Mouse (Mus musculus): ENCODE data around the gene Elp4. TPM values are rescaled to one million over a fixed set of nuclear protein-coding genes. Genes with fewer than 3 reads are reported as not detected.
A peak's percentile ranks its signal among the peaks of the same experiment; 100 is the strongest.

Elp4 gene
- polyA plus RNA-seq, 1 experiment from 2014 or later = 47.4 TPM

DNA sequence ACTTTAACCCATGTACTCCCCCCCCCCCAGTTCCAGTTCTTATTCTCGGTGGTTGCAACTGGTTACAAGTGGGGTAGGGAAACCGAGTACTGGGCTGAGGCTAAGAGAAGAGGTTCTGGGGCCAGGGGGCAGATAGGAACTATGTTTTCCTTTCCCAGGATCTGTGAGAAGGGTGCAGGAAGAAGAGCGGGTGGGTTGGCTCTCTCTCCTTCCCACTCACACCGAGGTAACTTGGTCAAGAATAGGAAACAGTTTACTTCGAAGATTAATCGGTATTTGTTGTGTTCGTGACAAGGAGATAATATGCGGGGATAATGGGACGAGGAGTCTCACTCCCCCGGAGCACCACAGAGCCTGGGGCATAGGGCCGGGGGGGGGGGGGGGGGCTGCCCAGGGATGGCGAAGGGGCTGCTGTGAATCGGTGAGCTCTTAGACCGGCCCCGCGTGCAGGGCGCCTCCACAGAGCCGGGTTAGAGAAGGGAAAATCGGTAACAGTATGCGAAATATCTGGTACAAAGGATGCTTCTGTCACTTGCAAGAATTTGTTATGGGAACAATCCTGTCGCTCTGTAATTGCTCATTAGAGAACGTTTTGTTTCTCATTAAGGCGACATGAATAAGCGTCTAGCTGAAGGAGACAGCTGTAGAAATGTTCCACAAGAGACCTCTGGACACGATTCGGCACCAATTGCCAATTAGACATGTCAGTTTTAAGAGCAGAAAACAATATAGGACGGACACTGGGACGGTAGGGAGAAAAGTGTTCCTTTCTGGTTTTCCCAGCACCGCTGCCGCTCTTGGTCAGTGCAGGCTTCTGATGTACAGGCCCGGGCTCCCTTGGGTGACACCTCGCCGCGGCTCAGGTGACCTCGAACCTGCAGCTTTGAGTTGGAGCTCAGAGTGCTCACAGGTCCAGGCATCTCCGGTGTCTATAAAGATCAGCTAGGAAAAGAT lies 217.7 kb downstream of the Elp4 start:
- Histone ChIP-seq H3K36me3 (no peaks in the 10 kb centered on the region), H3K27me3 (replicated peaks) (peaks cover 47% of the 10 kb centered on the region), H3K9me3 (no peaks in the 10 kb centered on the region), H3K27ac (no peak overlapping the region), H3K4me2 (replicated peaks) (peak overlapping the region; percentile 55), H3K4me1 (peaks cover 55% of the 10 kb centered on the region), H3K9ac (no peak overlapping the region), H3K4me3 (no peak overlapping the region)
- WGBS = 4% methylated on average over 36 of the region's 36 CpGs
- ATAC-seq (ENCODE audit: low FRiP score, low read depth) = no peak

DNA sequence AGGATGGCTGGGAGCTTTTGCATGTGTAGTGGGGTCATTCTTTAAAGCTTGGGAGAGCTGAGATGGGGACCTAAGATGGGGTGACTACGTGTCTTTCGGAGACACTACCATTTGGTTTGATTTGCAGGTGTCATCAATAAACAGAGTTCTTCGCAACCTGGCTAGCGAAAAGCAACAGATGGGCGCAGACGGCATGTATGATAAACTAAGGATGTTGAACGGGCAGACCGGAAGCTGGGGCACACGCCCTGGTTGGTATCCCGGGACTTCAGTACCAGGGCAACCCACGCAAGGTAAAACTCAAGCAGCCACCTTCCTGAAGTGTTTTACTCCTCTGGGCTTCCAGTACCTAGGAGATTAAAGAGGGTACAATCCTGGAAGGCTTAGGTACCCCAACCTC lies 218.7 kb downstream of the Elp4 start:
- H3K4me1 ChIP-seq = peaks cover 65% of the 10 kb centered on the region
- H3K9ac ChIP-seq = no peak overlapping the region
- H3K9me3 ChIP-seq = no peaks in the 10 kb centered on the region
- peak overlapping the region; percentile 55; the same call in 1 of the 2 replicates for H3K4me2 ChIP-seq (replicated peaks)
- no peaks in the 10 kb centered on the region for H3K36me3 ChIP-seq
- no peak for ATAC-seq (ENCODE audit: low FRiP score, low read depth)
- peaks cover 55% of the 10 kb centered on the region for H3K27me3 ChIP-seq (replicated peaks)
- H3K4me3 ChIP-seq = no peak overlapping the region
- WGBS = 29% methylated on average over 11 of the region's 11 CpGs
- H3K27ac ChIP-seq = no peak overlapping the region

DNA sequence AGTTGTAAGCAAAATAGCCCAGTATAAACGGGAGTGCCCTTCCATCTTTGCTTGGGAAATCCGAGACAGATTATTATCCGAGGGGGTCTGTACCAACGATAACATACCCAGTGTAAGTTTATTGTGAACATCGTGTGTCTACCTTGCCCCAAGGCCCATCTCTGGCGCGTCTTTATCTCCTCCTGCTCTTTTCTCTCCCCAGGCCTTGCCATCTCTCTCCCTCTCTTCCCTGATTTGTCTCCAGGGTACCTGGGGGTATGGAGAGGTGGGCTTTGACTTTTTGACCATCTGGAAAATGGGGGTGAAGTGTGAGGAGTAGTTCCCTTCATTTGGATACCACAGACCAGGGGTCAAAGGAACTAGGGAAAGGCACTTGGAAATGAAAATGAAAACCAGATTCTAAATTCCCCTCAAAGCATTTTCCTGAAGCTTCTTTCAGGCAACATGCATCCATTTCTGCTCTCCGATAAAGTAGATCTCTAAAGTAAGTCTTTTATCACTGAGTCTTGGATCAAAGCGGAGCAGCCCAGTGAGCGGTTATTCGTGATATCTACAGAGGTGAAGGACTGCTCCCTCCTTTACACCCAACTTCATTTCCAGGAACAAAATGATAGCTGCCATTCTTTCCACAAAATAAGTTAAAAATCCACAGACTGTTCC lies 219.2 kb downstream of the Elp4 start:
- H3K36me3 ChIP-seq = no peaks in the 10 kb centered on the region
- no peak overlapping the region for H3K4me3 ChIP-seq
- no peak overlapping the region for H3K9ac ChIP-seq
- H3K9me3 ChIP-seq = no peaks in the 10 kb centered on the region
- no peak overlapping the region; the same call in 1 of the 2 replicates for H3K4me2 ChIP-seq (replicated peaks)
- peaks cover 67% of the 10 kb centered on the region for H3K4me1 ChIP-seq
- peaks cover 56% of the 10 kb centered on the region for H3K27me3 ChIP-seq (replicated peaks)
- WGBS = 27% methylated on average over 11 of the region's 11 CpGs
- ATAC-seq (ENCODE audit: low FRiP score, low read depth) = no peak
- no peak overlapping the region for H3K27ac ChIP-seq

DNA sequence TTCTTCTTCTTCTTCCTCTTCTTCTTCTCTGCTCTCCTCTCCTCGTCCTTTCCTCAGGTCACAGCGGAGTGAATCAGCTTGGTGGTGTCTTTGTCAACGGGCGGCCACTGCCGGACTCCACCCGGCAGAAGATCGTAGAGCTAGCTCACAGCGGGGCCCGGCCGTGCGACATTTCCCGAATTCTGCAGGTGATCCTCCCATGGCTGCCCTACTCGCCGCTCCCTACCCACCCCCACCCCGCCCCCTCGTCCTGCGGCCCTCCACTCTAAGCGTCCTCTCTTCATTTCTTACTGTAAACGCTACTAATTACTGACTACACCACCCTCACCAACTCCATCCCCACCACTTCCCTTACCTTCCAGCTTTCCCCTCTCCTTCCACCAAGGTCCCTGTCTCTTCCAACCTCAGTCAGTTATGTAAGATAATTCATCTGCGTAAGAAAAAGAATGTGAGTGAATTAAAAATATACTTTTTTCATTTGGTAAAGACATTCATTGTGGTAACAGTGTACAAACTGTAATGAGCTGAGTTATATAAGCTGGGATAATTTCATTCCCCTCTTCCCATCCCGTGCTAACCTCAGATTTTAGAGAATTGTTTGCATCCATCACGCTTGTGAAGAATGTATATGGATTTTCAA lies 220.5 kb downstream of the Elp4 start:
- Histone ChIP-seq H3K27ac (no peak overlapping the region), H3K9ac (no peak overlapping the region), H3K36me3 (no peaks in the 10 kb centered on the region), H3K4me3 (no peak overlapping the region), H3K4me1 (peaks cover 58% of the 10 kb centered on the region), H3K4me2 (replicated peaks) (peak overlapping the region; percentile 72), H3K9me3 (no peaks in the 10 kb centered on the region), H3K27me3 (replicated peaks) (peaks cover 55% of the 10 kb centered on the region)
- no peak for ATAC-seq (ENCODE audit: low FRiP score, low read depth)
- 9% methylated on average over 22 of the region's 22 CpGs for WGBS

DNA sequence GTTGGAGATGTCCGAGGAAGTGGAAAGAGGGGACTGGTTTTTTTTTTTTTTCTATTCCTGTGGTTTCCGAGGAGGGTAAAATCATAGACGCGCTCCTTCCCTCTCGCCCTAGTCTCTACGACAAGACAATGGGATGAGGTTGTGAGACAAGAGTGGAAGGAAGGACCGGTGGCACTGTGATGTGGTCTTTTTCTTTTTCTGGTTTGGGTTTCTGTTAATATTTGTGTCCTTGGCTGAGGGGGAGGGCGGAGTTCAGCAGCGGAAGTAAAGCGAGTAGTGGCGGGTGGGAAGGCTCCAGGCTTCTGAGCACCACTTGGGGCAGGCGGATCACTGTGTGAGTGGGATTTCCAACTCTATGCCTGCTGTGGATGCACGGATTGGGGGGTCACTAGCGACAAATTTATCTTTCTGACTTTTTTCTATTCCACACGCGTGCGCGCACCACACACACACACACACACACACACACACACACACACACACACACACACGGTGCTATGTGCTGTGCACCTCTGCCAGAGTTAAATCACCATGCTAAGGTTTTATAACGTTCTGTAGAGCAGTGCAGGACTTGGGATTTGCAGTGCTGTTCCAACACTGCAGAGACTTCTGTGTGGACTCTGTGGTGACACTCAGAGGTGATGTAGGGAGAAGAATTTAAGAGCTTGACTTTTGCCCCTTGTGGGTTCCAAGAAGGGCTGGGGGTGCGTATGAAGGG lies 221.6 kb downstream of the Elp4 start:
- Histone ChIP-seq H3K4me2 (replicated peaks) (peak overlapping the region; percentile 72), H3K27ac (no peak overlapping the region), H3K4me1 (peaks cover 48% of the 10 kb centered on the region), H3K36me3 (no peaks in the 10 kb centered on the region), H3K9ac (no peak overlapping the region), H3K4me3 (peak overlapping the region; percentile 31), H3K27me3 (replicated peaks) (peaks cover 57% of the 10 kb centered on the region), H3K9me3 (no peaks in the 10 kb centered on the region)
- 8% methylated on average over 21 of the region's 21 CpGs for WGBS
- no peak for ATAC-seq (ENCODE audit: low FRiP score, low read depth)

DNA sequence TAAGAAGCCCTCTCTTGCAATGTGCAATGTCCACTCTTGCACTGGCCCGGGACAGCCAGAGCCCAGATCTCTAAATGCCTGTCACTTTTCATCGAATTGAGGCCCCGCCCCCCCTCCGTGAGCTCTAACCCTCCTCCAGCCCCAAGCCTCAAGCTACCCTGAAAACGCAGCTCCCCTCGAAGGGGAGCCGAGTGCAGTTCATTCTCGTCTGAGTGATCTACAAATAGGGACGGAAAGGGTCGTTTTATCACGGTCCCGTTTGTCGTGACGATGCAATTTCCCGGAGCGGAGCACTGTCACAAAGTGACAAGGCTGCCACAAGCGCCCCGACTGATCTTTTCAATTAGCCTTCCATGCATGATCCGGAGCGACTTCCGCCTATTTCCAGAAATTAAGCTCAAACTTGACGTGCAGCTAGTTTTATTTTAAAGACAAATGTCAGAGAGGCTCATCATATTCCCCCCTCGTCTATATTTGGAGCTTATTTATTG lies 222.3 kb downstream of the Elp4 start:
- Histone ChIP-seq H3K4me1 (peaks cover 42% of the 10 kb centered on the region), H3K27me3 (replicated peaks) (peaks cover 50% of the 10 kb centered on the region), H3K36me3 (no peaks in the 10 kb centered on the region), H3K27ac (no peak overlapping the region), H3K4me3 (peak overlapping the region; percentile 31; the same call in 1 of the 2 replicates), H3K9me3 (no peaks in the 10 kb centered on the region), H3K9ac (0 out of 2 replicates have a peak overlapping the region, but pooled peaks have one; percentile 19), H3K4me2 (replicated peaks) (peak overlapping the region; percentile 72)
- ATAC-seq (ENCODE audit: low FRiP score, low read depth) = 0 out of 2 replicates have a peak, but pooled peaks have one; percentile 11
- under 1% methylated on average over 23 of the region's 23 CpGs for WGBS

DNA sequence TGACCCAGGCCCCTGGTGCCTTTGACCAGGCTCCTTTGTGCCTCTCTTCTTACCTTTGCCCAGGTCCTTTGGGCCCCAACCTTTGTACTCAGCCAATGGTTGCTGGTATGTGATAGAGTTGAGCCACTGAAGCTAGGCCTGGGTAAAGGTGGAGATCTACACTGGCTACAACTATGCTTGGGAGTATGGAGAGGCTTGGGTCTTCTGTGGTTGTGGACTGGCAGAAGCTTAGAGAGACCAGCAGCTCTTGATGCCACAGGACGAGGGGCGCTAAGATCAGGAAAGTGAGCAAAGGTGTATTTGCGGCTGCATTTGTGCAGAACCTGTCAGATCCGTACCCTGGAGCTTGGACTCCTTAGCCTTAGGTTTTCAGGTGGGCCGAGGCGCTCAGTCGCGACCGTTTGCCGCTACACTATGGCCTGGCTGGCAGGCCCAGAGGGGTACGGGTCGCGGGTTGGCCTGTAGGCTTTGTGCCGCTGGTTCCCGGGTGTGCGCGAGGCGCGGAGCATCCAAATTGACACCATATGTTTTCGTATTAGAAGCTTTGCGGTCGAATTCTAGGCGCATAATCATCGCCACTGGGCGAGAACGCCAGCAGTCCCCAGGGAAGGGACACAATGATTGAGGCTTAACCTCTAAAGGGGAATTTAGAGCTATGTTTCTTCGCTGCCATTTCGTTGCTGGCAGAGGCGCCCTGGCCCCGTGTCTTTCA lies 223.2 kb downstream of the Elp4 start:
- WGBS = 2% methylated on average over 30 of the region's 30 CpGs
- no peaks in the 10 kb centered on the region for H3K9me3 ChIP-seq
- peak overlapping the region; percentile 31 for H3K4me3 ChIP-seq
- no peaks in the 10 kb centered on the region for H3K36me3 ChIP-seq
- peaks cover 39% of the 10 kb centered on the region for H3K4me1 ChIP-seq
- peak overlapping the region; percentile 72 for H3K4me2 ChIP-seq (replicated peaks)
- peak overlapping the region; percentile 56 for H3K9ac ChIP-seq
- ATAC-seq (ENCODE audit: low FRiP score, low read depth) = peak; percentile 7
- peaks cover 46% of the 10 kb centered on the region for H3K27me3 ChIP-seq (replicated peaks)
- H3K27ac ChIP-seq = no peak overlapping the region

DNA sequence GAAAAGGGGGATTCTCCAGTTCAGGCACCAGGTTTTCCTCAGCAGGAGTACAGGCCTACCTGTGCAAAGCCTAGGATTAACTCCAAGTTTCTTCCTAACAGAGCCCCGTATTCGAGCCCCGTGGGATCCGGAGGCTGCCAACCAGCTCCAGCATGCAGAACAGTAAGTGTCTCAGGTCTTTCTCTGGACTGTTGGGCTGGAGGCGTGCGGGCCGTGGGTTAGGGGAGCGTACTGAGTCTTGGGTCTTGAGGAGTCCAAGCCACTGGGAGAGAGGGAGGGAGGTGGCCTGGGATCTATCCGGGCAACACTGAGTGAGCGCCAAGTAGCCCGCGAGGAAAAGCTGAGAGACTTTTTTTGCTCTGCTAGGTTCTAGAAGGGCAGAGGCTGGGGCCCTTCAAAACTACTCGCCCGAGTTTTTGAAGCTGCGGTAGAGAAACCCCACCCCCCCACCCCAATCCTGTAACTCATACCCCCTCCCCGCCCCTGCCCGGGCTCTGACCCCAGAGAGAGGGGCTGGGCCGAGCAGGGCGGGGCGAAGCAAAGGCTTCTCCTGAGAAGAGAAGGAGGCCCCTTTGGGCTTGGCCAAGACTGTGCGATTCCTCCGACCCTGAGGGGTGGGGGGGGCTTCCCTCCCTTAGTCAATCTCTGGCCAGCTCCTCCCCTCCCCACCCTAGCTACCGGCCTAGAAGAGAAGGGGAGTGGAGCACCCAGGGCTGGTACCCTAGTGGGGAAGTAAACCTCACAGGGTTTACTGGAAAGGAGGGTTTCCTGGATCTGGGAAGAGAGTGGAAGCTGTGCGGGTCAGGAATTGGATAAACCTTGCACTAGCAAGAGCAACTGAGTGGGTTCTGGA lies 224.0 kb downstream of the Elp4 start:
- Histone ChIP-seq H3K4me1 (peaks cover 43% of the 10 kb centered on the region), H3K9me3 (no peaks in the 10 kb centered on the region), H3K36me3 (no peaks in the 10 kb centered on the region), H3K27ac (no peak overlapping the region), H3K9ac (peak overlapping the region; percentile 56), H3K4me3 (peak overlapping the region; percentile 31), H3K27me3 (replicated peaks) (peaks cover 40% of the 10 kb centered on the region), H3K4me2 (replicated peaks) (peak overlapping the region; percentile 72)
- 2% methylated on average over 22 of the region's 24 CpGs for WGBS
- ATAC-seq (ENCODE audit: low FRiP score, low read depth) = peak; percentile 57

DNA sequence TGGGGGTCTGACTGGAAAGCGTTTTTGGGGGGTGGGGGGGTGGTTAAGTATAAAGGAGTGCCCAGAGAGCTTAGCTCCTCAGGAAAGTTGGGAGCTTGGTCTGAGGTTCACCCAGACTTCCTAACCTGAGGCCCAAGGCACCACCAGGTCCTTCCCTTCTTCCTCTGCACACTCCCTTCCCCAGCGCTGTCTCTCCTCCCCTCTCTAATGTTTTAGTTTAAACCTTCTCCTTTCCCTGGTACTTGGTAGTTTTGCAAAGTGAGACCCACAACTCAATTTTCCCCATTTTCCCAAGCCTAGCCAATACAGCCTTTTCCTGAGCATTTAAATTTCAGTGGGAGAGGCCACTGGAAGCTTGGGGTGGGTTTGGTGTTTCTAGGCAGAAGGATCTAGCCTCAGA lies 225.0 kb downstream of the Elp4 start:
- Histone ChIP-seq H3K9ac (peak overlapping the region; percentile 36; the same call in 1 of the 2 replicates), H3K9me3 (no peaks in the 10 kb centered on the region), H3K36me3 (no peaks in the 10 kb centered on the region), H3K4me3 (peak overlapping the region; percentile 23), H3K4me2 (replicated peaks) (peak overlapping the region; percentile 72), H3K4me1 (peaks cover 54% of the 10 kb centered on the region), H3K27me3 (replicated peaks) (peaks cover 41% of the 10 kb centered on the region), H3K27ac (no peak overlapping the region)
- ATAC-seq (ENCODE audit: low FRiP score, low read depth) = no peak
- WGBS = 7% methylated on average over 2 of the region's 2 CpGs

DNA sequence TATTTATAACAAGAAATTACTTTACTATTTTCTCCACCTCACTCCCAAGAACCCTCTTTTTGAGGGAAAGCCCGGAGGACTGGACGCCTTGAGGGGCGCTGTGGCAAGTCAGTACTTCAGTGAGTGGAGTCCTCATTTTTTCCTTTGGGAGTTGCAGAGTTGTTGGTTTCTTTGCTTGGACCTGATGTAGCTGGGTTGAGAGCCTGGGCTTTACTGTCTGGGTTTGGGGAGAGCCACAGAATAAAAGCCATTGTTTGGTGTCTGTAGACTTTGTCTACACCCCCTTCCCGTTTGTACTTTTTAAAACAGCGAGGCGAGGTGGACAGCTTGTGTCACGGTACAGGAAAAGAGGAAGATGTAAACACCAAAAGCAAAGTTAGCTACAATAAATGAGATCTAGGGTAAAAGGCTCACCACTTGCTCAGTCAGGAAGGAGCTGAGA lies 225.5 kb downstream of the Elp4 start:
- Histone ChIP-seq H3K4me3 (peak overlapping the region; percentile 23), H3K36me3 (no peaks in the 10 kb centered on the region), H3K4me2 (replicated peaks) (peak overlapping the region; percentile 72), H3K9me3 (no peaks in the 10 kb centered on the region), H3K27ac (no peak overlapping the region), H3K27me3 (replicated peaks) (peaks cover 46% of the 10 kb centered on the region), H3K4me1 (peaks cover 58% of the 10 kb centered on the region), H3K9ac (peak overlapping the region; percentile 10; the same call in 1 of the 2 replicates)
- no peak for ATAC-seq (ENCODE audit: low FRiP score, low read depth)
- WGBS = 1% methylated on average over 7 of the region's 7 CpGs
